Mouse (Mus musculus) kidney, postnatal 10 days (tissue): ENCODE results near the gene Ccdc127.
A peak's percentile ranks its signal among the peaks of the same experiment; 100 is the strongest.

Experiments used
- DNase-seq: peaks from one replicate; pipeline ENCODE4 v3.0.0; 2021; ENCODE audit warnings: mixed read lengths

Ccdc127 gene

GRCm38 (mm10) chr13:74390371-74390990 is 40.4 kb downstream of the Ccdc127 start, which contains the start of gene Zfp72:
Gene Zfp72, minus strand, starts transcription at chr13:74390836.
- DNase-seq: peak; percentile 85

DNA sequence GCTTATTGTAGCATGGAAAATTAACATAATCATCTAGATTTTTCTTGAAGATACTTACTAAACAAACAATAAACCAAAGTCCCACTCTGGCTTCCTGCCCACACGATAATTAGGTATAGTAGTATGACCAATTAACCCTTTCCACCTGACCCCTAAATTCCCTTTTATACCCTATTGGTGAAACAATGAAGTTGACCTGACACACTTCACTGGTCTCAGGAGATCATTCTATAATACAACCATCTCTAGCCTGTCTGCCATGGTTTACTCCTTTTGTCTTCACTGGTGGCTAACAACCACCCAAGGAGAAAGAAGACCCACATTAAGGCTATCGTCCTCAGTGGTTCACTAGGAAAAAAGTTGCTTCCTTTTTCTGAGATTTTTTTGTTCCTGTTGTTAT is 41.0 kb downstream of the Ccdc127 start:
- no peak for DNase-seq

- peak; percentile 35 for DNase-seq
Observed at GRCm38 (mm10) chr13:74399298-74399839, 49.3 kb downstream of the Ccdc127 start, which contains the start of gene Ftl1-ps1. Gene Ftl1-ps1, plus strand, starts transcription at chr13:74399694.
